Mouse (Mus musculus) ES-CJ7 (cell line): Measurements from ENCODE around the gene Pfkfb2.
A peak's percentile ranks its signal among the peaks of the same experiment; 100 is the strongest.
"Not testable (repeated sequence)": the region's sequence is repeated elsewhere in the genome, so short reads cannot be mapped to it uniquely, and the experiment has no call there.

Experiments
- DNase-seq: peaks from one replicate; pipeline ENCODE4 v3.0.0; 2011; ENCODE audit warnings: low read depth, low spot score

Pfkfb2 gene

DNA sequence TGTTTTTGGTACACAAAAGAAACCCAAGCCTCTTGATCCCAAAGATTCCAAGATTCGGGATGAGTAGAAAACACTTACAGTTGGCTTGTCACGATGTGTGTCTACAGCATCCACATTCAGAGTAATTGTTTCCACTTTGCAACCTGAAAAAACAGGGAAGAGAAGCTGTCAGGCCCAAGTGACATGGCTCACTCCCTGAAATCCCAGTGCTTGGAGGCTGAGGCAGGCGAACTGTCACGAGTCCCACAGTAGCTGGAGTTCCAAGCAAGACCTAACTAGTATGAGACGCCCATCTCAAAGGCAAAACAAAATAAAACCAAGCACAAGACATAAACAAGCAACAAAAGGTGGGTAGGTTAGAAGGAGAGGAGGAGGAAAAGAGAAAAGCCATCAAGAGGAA, 30.5 kb downstream of the Pfkfb2 start:
- DNase-seq: no peak

DNA sequence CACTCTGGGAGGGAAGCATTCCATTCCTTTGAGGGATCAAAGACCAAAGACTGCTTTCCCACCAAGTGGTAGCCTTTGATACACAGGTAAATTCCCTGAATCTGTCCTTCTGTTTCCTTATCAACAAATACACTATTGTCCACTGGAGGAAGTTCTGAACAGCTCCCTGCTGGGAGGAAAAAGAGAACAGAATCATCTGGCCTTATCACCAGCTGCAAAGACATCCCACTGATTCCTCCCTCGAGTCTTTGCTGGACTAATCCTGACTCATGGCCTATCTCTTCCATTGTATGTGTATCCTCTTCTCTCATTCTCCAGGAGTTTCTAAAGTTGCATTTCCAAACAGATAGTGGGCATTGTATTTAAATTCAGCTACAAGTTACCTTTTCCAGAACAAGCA, 45.1 kb downstream of the Pfkfb2 start:
- DNase-seq: no peak

DNA sequence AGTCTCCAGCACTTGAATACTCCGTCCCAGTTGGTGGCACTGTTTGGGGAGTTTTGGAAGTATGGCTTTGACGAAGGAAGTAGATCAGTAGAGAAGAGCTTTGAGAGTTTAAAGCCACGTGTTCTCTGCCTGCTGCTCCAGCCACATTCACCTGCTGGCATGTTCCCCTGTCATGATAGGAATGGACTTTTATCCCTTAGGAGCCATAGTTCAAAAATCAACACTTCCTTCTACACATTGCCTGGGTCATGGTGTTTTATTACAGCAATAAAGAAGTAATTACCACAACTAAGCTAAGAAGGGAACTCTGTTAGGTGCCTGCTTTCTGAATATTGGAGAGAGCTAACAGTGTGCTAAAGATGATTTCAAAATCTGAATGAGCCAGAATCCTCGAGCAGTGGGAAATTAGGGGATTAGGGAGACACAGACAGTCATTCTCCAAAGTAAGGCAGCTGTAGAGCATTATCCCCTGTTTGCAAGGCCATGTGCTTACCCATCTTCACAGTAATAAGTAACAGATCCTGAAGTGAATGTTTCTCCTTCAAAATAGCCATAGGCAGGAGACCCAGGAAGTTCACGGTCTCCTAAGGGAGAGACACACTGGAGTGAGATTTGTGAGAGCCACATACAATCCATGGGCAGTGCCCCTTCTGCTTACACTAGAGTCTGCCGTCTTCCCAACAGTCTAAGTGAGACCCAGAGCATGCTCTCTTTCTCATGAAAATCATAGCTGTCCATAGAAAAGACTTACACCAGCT, 47.2 kb downstream of the Pfkfb2 start:
- DNase-seq: no peak

DNA sequence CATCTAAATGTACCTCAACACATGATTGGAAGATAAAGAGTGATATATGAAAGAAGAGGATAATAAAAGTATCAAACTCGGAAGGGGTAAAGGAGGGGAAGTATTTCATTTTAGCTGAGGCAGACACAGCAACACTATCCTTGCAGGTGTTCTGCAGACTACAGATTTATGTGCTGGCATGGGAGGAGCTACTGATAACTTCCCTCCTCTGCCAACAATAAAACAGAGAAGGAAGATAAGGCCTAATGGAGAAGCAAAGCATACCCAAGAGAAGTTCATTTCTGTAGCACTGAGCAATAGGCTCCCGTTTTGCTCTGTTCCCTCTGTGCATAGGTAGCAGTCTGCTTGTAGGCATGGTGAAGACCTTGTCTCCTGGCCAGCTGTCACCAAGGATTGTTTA, 48.0 kb downstream of the Pfkfb2 start:
- DNase-seq: no peak

GRCm38 (mm10) chr1:130678551-130678950, 50.5 kb downstream of the Pfkfb2 start:
- no peak for DNase-seq

DNA sequence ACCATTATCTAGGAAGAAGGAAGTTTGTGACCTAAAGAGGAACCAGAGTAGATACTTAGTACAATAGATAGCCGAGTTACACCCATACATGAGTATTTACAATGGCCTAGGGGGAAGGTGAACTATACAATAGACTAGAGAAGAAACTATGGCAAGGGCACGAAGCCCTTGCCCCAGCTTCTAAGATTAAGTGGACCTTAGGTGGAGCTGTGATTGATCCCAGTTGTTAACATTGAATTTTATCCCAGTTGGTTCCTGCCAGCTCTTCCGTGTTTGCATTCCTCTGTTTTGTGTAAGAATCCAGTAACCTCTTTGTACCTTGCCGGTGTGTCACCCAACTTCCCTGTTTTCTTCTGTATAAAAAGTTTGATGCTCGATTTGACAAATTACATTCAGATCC, 65.5 kb downstream of the Pfkfb2 start:
- DNase-seq: peak; percentile 4

GRCm38 (mm10) chr1:130661454-130661853, 67.6 kb downstream of the Pfkfb2 start, which contains the start of gene C4bp:
Gene C4bp, minus strand, starts transcription at chr1:130661632.
- no peak for DNase-seq

- DNase-seq: not testable (repeated sequence)
Observed at GRCm38 (mm10) chr1:130659641-130660040, 69.4 kb downstream of the Pfkfb2 start.

DNA sequence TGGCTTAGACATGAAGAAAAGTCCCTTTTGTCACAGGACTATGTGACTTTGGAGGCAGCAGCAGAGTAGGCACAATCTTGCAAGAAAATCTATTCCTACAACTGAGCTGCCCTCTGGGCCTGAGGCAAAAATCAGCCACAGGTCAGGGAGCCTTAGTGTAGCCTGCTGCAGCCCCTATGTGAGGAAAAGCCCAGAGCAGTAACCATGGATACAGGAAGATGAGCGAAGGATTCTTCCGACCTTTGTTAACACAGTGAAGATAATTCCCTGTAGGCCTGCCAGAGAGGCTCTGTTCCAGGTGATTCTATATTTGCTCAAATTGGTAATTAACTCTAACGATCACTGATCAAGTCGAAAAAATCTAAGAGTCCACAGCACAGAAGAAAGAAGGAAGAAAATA, 85.0 kb downstream of the Pfkfb2 start:
- DNase-seq: no peak

DNA sequence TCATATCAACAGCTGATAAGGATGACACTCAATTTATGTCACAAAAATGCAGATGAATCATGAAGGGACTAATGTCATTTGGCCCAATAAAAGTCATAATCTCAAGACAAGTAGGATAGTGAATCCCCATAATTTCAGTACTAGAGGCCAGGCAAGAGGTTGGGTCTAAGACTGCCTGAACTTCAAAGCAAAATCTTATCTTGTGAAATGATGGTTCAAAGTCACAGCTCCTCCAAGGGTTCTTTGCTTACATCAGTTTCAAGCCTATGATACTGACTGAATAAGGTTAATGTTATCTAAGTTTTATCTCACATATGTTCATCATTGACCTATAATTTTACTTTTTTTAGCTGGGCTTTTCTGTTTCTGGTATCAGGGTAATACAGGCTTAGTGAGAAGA, 88.1 kb downstream of the Pfkfb2 start:
- DNase-seq: no peak
